In the genomic region with DNA sequence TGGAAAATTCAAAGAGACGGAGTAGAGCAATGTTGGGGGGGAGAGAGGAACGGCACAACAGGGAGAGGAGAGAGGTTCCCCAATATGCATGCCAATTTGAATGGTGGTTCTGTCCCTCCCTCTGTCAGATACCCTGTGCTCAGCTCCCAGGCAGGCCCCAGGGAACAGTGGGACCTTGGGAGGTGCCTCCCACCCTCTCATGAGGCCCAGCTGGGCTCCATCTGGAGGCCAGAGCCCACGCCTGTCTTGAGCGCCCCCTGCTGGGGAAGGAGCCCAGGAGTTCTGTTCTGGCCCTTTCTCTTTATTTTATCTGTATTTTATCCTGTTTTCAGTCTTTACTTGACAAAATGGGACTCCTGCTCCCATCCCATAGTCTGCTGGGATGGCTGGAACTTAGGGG, we compare ENCODE assay signal across 10 mouse cellular contexts. TPM values are rescaled to one million over a fixed set of nuclear protein-coding genes. Genes with fewer than 3 reads are reported as not detected.
A peak's percentile ranks its signal among the peaks of the same experiment; 100 is the strongest.
DNase-seq lines count a peak whose midpoint lies in the region; ATAC-seq lines count a peak whose summit lies in the region.
"Had no signal": no experiment of that assay in that cellular context is flagged by ENCODE, and none has a peak within 500 bp of the region (broad histone marks: within the 10 kb centered on the region; RNA-seq: fewer than 3 reads in every experiment).

No protein-coding gene starts in this region.

- no peak overlapping the region for H3K27ac ChIP-seq in limb, embryonic 11.5 days (replicated peaks; ENCODE audit: low read depth, low read length)
- H3K27ac ChIP-seq: embryonic facial prominence, embryonic 12.5 days; macrophage had no signal

- H3K9ac ChIP-seq in limb, embryonic 11.5 days (ENCODE audit: low read length): no peak overlapping the region
- H3K9ac ChIP-seq: embryonic facial prominence, embryonic 12.5 days had no signal

- 38% methylated on average over 4 of the region's 4 CpGs for WGBS in limb, embryonic 11.5 days

- no peaks in the 10 kb centered on the region for H3K27me3 ChIP-seq in limb, embryonic 11.5 days (ENCODE audit: control insufficient read depth, insufficient read depth, low read length)

- H3K36me3 ChIP-seq in limb, embryonic 11.5 days (ENCODE audit: control insufficient read depth, insufficient read depth, low read length): no peaks in the 10 kb centered on the region
- H3K36me3 ChIP-seq: embryonic facial prominence, embryonic 12.5 days had no signal

- H3K9me3 ChIP-seq in limb, embryonic 11.5 days (ENCODE audit: control insufficient read depth, low read length): no peaks in the 10 kb centered on the region
- H3K9me3 ChIP-seq: embryonic facial prominence, embryonic 12.5 days had no signal

- DNase-seq in gastrocnemius, adult 18-20 months (ENCODE audit: low spot score): peak; percentile 55
- DNase-seq in gastrocnemius, postnatal 25 days: no peak
- peak; percentile 88 for DNase-seq in B cell, adult 2 months
- peak; percentile 20 for DNase-seq in adipocyte (ENCODE audit: low spot score)
- DNase-seq in gastrocnemius, postnatal 14 days: peak; percentile 70
- DNase-seq in limb, embryonic 11.5 days (ENCODE audit: low spot score): peak; percentile 76
- DNase-seq in yolk sac, embryonic 10.5 days (ENCODE audit: low spot score): no peak

- intact Hi-C loops in gastrocnemius, postnatal 14 days (cut with DNase I; ENCODE audit: low total_unique reads): loop anchor here (5.0 kb wide), 1 partner anchor 42 kb away; no protein-coding TSS in a partner anchor

- no peak for ATAC-seq in limb, embryonic 11.5 days (ENCODE audit: insufficient number of reproducible peaks, low FRiP score, low TSS enrichment, low read depth)
- peak; percentile 63; the same call in 1 of the 2 replicates for ATAC-seq in neutrophil, adult 5-6 weeks (ENCODE audit: extremely low read depth, insufficient number of reproducible peaks, low FRiP score, poor library complexity, severe bottlenecking)

- no peaks in the 10 kb centered on the region for H3K4me1 ChIP-seq in limb, embryonic 11.5 days (ENCODE audit: control insufficient read depth, insufficient read depth, low read length)
- H3K4me1 ChIP-seq: embryonic facial prominence, embryonic 12.5 days had no signal

- H3K4me2 ChIP-seq in limb, embryonic 11.5 days (ENCODE audit: low read depth, severe bottlenecking): no peak overlapping the region
- H3K4me2 ChIP-seq: embryonic facial prominence, embryonic 12.5 days had no signal

- no peak overlapping the region for H3K4me3 ChIP-seq in limb, embryonic 11.5 days (ENCODE audit: low read depth, low read length)
- H3K4me3 ChIP-seq: embryonic facial prominence, embryonic 12.5 days had no signal

RNA-seq across cellular contexts. Expression of a gene that starts 27.5 kb away (rescaled TPM):
- total RNA-seq in gastrocnemius, adult 18-20 months (2021): under 1 TPM in 1 of 2 experiments, not detected in 1; 0.57 TPM
- not detected for total RNA-seq in gastrocnemius, postnatal 25 days (2021)
- total RNA-seq in gastrocnemius, postnatal 14 days (2021): under 1 TPM in 1 of 2 experiments, not detected in 1; 0.90 TPM
- polyA plus RNA-seq in limb, embryonic 11.5 days (2014; fragmentation: Nextera tagmentation; extraction: Ambion mirVana): 0.52 TPM in 1 of 2 replicates, not detected in the other
- total RNA-seq in neutrophil, adult 5-6 weeks (2017): not detected in 2 replicates
- polyA plus RNA-seq: macrophage had no signal

RNA-seq across cellular contexts. Expression of a gene that starts 28.9 kb away (rescaled TPM):
- 1 to 10 TPM; 2.2 to 3.0 TPM for total RNA-seq in gastrocnemius, adult 18-20 months (2021)
- 1 to 10 TPM in 1 of 2 experiments, under 1 TPM in 1; 1.00 to 3.1 TPM for total RNA-seq in gastrocnemius, postnatal 25 days (2021)
- 1 to 10 TPM; 3.5 to 5.3 TPM for total RNA-seq in gastrocnemius, postnatal 14 days (2021)
- 46.5 and 50.9 TPM in 2 replicates for polyA plus RNA-seq in limb, embryonic 11.5 days (2014; fragmentation: Nextera tagmentation; extraction: Ambion mirVana)
- 56.8 and 69.9 TPM in 2 replicates for total RNA-seq in neutrophil, adult 5-6 weeks (2017)

RNA-seq across cellular contexts. Expression of a gene that starts 47.2 kb away (rescaled TPM):
- 10 to 100 TPM; 55.8 to 66.9 TPM for total RNA-seq in gastrocnemius, adult 18-20 months (2021)
- 10 to 100 TPM; 69.4 to 77.8 TPM for total RNA-seq in gastrocnemius, postnatal 25 days (2021)
- total RNA-seq in gastrocnemius, postnatal 14 days (2021): 100 to 1,000 TPM; 122 to 151 TPM
- polyA plus RNA-seq in limb, embryonic 11.5 days (2014; fragmentation: Nextera tagmentation; extraction: Ambion mirVana): 10.8 and 14.0 TPM in 2 replicates
- total RNA-seq in neutrophil, adult 5-6 weeks (2017): 0.12 TPM in 1 of 2 replicates, not detected in the other
- polyA plus RNA-seq: macrophage had no signal

Comparison
In these comparisons a context has a peak if more than half of its experiments do, and no peak if none do; other contexts are left out.
1. DNase-seq: peak in gastrocnemius, adult 18-20 months (single experiment), B cell, adult 2 months (2 of 2), adipocyte (single experiment), gastrocnemius, postnatal 14 days (single experiment) and limb, embryonic 11.5 days (single experiment); none in gastrocnemius, postnatal 25 days (single experiment) and yolk sac, embryonic 10.5 days (single experiment).
2. RNA of a gene that starts 47.2 kb away (total RNA-seq): 122 to 151 TPM in gastrocnemius, postnatal 14 days, 69.4 to 77.8 TPM in gastrocnemius, postnatal 25 days and 55.8 to 66.9 TPM in gastrocnemius, adult 18-20 months; 0.12 TPM in neutrophil, adult 5-6 weeks; every median in the first group is over 10 times any median in the second.